Mouse (Mus musculus): Measurements from ENCODE around the gene Tbc1d24. TPM values are rescaled to one million over a fixed set of nuclear protein-coding genes. Genes with fewer than 3 reads are reported as not detected.

The Tbc1d24 gene
- polyA plus RNA-seq, 1 experiment = 14.0 TPM

DNA sequence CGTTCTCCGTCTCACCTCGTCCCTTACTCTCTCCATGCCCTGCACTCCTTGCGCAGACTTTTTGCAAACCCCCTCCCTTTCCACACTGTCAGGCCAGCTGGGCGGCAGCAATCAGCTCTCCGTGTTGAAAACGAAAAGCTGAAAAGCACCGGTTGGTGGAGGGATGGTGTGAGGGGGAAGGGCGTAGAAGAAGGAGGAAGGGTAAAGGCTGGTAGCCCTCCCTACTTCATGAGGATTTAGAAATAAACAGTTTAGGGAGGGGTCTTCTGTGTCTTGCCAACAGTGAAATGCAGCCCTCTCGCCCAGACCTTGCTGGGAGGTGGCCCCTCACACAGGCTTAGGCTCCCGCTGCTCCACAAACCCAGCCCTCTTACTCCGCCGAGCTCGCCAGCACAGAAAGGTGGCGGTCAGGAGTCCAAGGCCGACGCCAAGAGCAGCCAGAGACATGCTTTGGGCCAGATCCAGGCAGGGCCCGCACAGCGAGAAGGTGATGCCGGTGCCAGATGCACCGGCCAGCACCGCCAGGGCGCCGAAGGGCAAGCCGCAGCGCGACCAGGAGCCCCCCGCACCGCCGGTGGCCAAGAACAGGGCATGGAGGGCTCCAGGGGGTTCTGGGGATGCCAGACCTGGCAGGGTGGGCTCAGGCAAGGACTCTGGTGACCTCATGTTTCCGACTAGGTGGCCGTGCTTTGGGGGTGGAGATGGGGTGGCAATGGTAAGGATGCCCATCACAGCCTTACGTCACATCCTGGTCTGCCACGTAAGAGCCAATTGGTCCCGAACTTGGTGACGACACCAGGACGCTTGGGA, 6.5 kb upstream of the Tbc1d24 start:
- H3K4me1 ChIP-seq (ENCODE audit: control insufficient read depth, insufficient read depth, low read length) = 0 out of 2 replicates have a peak, but pooled peaks cover 5% of the 10 kb centered on the region
- no peak for TF ChIP-seq CTCF (IDR thresholded peaks at IDR 0.05; ENCODE audit: borderline replicate concordance, insufficient read depth, low read length)
- TF ChIP-seq POLR2A (IDR thresholded peaks at IDR 0.05; ENCODE audit: low read depth, low read length) = peak; percentile 32; the same call in 1 of the 2 replicates
- H3K4me3 ChIP-seq (ENCODE audit: insufficient read depth, low read length) = no peak overlapping the region; the same call in 1 of the 2 replicates
- no peak overlapping the region for H3K27ac ChIP-seq (ENCODE audit: insufficient read depth, low read length)

DNA sequence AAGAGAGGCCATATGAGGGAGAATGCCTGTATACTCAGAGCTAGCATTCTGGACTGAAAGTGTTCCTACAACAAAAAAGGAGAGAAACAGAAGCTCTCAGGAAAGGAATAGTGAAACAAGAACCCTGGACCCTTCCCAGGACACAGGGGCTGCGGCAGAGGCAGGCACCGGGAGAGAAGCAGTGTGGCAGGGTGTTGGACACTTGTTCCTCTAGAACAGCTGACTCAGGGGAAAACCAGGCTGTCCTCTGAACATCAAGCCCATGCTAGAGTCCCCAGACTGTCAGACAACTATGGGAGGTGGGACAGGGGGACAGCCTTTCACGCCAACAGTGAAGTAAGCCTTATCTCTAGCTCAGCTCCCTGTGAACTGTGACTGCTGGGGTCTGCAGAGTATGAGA, 5.2 kb upstream of the Tbc1d24 start:
- no peak for TF ChIP-seq CTCF (IDR thresholded peaks at IDR 0.05; ENCODE audit: borderline replicate concordance, insufficient read depth, low read length)
- no peak for TF ChIP-seq POLR2A (IDR thresholded peaks at IDR 0.05; ENCODE audit: low read depth, low read length)
- Histone ChIP-seq H3K4me3 (ENCODE audit: insufficient read depth, low read length) (no peak overlapping the region), H3K27ac (ENCODE audit: insufficient read depth, low read length) (no peak overlapping the region)

DNA sequence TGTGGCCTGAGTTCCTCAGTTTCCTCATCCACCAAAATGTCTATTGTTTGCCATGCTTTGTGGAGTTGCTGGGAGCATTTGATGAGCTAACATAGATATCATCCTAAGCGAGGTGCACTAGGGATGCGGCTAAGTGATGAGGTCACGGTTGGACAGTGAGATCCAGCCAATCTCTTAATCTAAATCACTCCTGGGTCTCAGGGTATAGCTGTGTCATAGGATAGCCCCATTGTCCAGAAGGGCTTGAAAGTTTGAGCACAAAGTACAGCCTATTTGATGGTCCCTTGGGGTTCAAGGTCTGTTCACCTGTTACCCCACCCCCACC, 4.5 kb upstream of the Tbc1d24 start:
- Histone ChIP-seq H3K4me3 (ENCODE audit: insufficient read depth, low read length) (no peak overlapping the region), H3K27ac (ENCODE audit: insufficient read depth, low read length) (no peak overlapping the region; the same call in 1 of the 2 replicates), H3K4me1 (ENCODE audit: control insufficient read depth, insufficient read depth, low read length) (0 out of 2 replicates have a peak, but pooled peaks cover 5% of the 10 kb centered on the region)
- TF ChIP-seq CTCF (IDR thresholded peaks at IDR 0.05; ENCODE audit: borderline replicate concordance, insufficient read depth, low read length) (no peak), POLR2A (IDR thresholded peaks at IDR 0.05; ENCODE audit: low read depth, low read length) (no peak)

More for the DNA sequence above, 5.2 kb upstream of the Tbc1d24 start:
- 0 out of 2 replicates have a peak, but pooled peaks cover 5% of the 10 kb centered on the region for H3K4me1 ChIP-seq (ENCODE audit: control insufficient read depth, insufficient read depth, low read length)

DNA sequence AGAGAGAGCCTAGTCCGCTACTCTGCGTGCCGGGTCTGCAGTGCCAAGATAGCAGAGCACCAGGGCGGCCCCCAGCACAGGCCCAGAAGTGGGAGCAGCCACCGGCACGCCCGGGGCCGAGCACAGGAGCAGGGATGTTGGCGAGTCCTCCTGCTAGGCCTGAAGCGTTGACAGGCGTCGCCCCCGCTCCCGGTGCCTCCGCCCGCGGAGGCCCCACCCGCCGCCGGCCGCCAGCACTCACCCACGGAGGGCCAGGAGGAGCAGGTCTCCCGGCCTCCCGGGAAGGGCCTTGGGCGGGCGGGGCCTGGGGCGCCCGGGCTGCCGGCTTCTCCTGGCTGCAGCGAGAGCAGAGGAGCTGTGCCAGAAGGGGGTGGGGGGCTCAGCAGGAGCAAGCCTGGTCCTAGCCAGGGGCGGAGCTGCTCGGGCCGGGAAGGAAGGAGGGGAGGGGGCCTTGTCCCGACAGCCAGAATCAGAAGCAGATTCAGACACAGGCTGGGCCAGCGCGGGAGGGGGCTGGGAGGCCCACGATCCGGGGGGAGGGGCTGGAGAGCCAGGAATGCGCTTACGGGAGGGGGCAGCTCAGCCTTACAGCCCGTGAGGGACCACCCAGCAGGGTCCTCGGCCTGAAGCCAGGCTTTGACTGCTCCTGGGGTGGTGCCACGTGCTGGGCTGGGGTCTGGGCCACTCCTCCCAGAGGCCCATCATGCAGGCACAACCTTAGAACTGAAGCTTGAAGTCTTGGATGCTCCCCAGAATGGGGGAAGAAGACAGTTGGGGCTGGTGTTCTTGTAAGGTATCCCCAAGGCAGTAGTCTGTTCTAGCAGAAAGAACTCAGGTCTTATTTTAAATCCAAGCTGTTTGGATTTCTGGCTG, 3.9 kb upstream of the Tbc1d24 start, which contains the start of gene Ntn3:
Gene Ntn3, minus strand, starts transcription at position 489 of the 873 bp plus-strand sequence.
- Histone ChIP-seq H3K27ac (ENCODE audit: insufficient read depth, low read length) (peak within 1 kb of the TSS; percentile 19), H3K4me3 (ENCODE audit: insufficient read depth, low read length) (peak within 1 kb of the TSS; percentile 1; the same call in 1 of the 2 replicates), H3K4me1 (ENCODE audit: control insufficient read depth, insufficient read depth, low read length) (peaks cover 9% of the 10 kb centered on the region)
- TF ChIP-seq CTCF (IDR thresholded peaks at IDR 0.05; ENCODE audit: borderline replicate concordance, insufficient read depth, low read length) = no peak
- TF ChIP-seq POLR2A (IDR thresholded peaks at IDR 0.05; ENCODE audit: low read depth, low read length) = 0 out of 2 replicates have a peak, but pooled peaks have one; percentile 26

DNA sequence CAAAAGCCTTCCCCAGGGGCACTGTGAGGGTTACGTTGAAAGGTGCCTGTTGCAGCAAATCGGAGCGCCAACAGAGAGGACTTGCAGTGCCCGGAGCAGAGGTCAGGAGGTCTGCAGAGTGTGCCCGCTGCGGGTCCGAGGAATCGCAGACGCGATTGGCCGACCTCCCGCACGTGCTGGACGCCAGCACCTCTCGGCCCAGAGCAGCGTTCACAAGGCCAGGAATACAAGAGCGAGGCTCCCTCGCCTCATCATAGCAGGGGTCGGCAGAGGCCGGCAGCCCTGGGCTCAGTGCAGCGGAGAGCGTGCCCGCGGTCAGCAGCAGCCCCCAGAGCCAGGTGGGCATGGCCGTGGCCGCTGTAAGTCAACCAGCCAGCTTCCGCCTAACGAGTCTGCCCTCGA, 3.3 kb upstream of the Tbc1d24 start:
- H3K4me1 ChIP-seq (ENCODE audit: control insufficient read depth, insufficient read depth, low read length) = peaks cover 9% of the 10 kb centered on the region
- peak overlapping the region; percentile 19; the same call in 1 of the 2 replicates for H3K27ac ChIP-seq (ENCODE audit: insufficient read depth, low read length)
- peak overlapping the region; percentile 1; the same call in 1 of the 2 replicates for H3K4me3 ChIP-seq (ENCODE audit: insufficient read depth, low read length)
- TF ChIP-seq POLR2A (IDR thresholded peaks at IDR 0.05; ENCODE audit: low read depth, low read length) (no peak), CTCF (IDR thresholded peaks at IDR 0.05; ENCODE audit: borderline replicate concordance, insufficient read depth, low read length) (no peak)

DNA sequence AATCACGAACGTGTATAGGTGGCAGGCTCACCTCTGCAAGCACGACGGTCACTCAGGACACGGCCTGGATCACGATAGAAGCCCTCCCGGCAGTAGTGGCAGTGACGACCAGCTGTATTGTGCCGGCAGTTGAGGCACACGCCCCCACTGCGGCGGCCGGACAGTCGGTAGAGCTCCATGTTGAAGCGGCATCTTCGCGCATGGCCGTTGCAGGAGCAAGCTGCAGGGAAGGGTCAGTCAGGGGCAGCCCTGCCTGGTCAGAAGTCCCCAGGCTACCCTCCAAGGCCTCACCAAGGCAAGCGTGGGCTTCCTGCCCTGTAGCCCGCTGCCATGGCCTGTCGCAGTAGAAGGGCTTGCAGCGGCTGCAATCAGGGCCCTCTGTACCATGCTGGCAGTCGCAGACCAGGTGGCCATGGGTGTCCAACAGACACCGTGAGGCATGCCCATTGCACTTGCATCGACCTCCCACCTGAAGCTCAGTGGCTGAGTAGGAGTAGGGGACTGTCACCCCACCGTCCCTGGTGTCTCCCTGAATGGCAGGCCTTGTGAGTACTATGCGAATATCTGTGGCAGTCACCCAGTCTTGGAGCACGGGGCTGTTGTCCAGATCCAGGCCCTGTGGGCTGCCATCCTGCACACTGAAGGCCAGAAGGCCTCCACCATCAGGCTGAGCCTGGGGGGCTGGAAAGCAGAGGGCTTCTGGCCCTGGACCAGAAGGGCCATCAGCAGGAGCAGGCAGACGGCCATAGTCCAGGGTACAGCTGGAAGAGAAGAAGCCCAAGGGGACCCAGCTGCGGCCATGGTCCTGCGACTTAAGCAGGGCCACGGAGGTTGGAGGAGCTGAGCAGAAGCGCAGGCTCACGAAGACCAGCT, 2.6 kb upstream of the Tbc1d24 start:
- H3K4me1 ChIP-seq (ENCODE audit: control insufficient read depth, insufficient read depth, low read length) = peaks cover 9% of the 10 kb centered on the region
- H3K27ac ChIP-seq (ENCODE audit: insufficient read depth, low read length) = no peak overlapping the region
- TF ChIP-seq CTCF (IDR thresholded peaks at IDR 0.05; ENCODE audit: borderline replicate concordance, insufficient read depth, low read length) (no peak), POLR2A (IDR thresholded peaks at IDR 0.05; ENCODE audit: low read depth, low read length) (peak; percentile 13; the same call in 1 of the 2 replicates)
- no peak overlapping the region for H3K4me3 ChIP-seq (ENCODE audit: insufficient read depth, low read length)

DNA sequence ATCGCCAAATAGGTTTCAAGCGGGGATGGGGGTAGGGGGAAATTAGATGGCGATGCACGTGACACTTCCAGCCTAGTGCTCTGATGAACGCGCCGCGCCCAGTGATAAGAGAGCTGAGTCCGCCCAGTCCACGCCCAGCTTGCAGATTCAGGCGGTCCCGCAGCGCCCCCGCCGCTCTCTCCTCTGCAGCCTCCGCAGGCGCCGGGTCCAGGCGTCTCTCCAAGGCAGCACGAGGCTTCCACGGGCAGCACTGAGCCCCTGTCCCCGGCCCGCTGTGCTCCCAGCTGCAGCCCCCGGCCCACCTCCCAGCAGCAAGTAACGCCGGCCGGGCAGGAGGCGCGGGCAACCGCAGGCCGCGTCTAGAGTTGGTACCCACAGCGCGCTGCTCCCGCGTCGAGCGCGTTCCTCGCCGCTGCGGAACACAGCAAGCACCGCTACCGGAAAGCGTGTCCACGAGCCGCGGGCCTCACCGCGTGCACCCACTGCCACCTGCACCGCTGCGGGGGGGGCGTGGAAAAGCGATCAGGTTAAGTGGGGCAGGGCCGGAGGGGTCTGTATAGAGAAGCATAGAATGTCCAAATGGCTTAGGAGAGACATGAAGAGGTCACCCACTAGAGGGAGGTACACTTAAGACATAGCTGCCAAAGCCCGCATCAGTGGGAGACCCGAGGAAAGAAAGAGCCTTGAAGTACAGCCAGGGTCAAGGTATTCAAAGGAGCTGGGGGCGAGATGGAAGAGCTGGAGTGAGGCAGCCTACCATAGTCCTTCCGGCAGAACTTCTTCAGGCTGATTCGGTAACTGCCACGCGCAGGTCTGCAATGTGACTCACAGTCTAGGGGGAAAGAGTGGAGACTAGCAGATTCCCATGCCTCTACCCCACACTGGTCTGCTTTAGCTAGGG, 1.3 kb upstream of the Tbc1d24 start:
- no peak for TF ChIP-seq POLR2A (IDR thresholded peaks at IDR 0.05; ENCODE audit: low read depth, low read length)
- TF ChIP-seq CTCF (IDR thresholded peaks at IDR 0.05; ENCODE audit: borderline replicate concordance, insufficient read depth, low read length) = no peak
- Histone ChIP-seq H3K4me1 (ENCODE audit: control insufficient read depth, insufficient read depth, low read length) (peaks cover 9% of the 10 kb centered on the region), H3K4me3 (ENCODE audit: insufficient read depth, low read length) (0 out of 2 replicates have a peak overlapping the region, but pooled peaks have one; percentile 1), H3K27ac (ENCODE audit: insufficient read depth, low read length) (no peak overlapping the region)

DNA sequence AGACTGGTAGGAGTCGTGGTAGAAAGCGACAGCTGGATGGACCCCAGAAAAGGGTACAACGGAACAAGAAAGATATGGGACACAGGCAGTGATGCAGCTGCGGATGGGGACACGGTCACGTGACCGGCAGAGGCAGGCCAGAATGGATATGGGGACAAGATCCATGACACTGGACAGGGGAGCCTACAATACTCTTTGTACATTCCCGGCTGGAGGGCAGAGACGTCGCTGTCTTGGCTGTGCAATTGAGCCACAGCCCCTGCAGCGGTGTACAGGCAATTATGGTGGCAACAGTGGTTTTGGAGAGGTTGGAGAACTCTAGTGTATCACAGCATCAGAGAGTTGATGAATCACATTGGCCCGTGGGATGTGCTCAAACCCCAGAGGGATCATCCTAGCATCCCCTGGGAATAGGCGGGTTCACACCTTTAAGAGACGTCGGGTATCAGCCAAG, 573 bp upstream of the Tbc1d24 start:
- peaks cover 9% of the 10 kb centered on the region for H3K4me1 ChIP-seq (ENCODE audit: control insufficient read depth, insufficient read depth, low read length)
- H3K27ac ChIP-seq (ENCODE audit: insufficient read depth, low read length) = no peak overlapping the region
- TF ChIP-seq POLR2A (IDR thresholded peaks at IDR 0.05; ENCODE audit: low read depth, low read length) (no peak; the same call in 1 of the 2 replicates), CTCF (IDR thresholded peaks at IDR 0.05; ENCODE audit: borderline replicate concordance, insufficient read depth, low read length) (no peak)
- peak overlapping the region; percentile 25 for H3K4me3 ChIP-seq (ENCODE audit: insufficient read depth, low read length)

All from embryonic fibroblast, embryonic 13.5 days (primary cell).